Mouse (Mus musculus) hindbrain, embryonic 16.5 days (tissue): Measurements from ENCODE around the gene Ak5. TPM values are rescaled to one million over a fixed set of nuclear protein-coding genes. Genes with fewer than 3 reads are reported as not detected.

Experiments
- ATAC-seq: fragments of 200-750 bp; cut with Nextera tagmentation; 2 replicates; pipeline ENCODE4 v1.8.0; 2017; ENCODE audit warnings: moderate TSS enrichment, moderate library complexity
- H3K27ac ChIP-seq: fragments of 300-500 bp; sonication (generic); 2 replicates; pipeline ENCODE4 v1.5.1; 2014; ENCODE audit warnings: low read depth, mild to moderate bottlenecking, control low read depth, low read length, moderate library complexity
- H3K27me3 ChIP-seq: fragments of 300-500 bp; sonication (generic); replicated peaks from 2 replicates; pipeline ENCODE4 v1.6.1; 2014; ENCODE audit warnings: low read length; ENCODE audit not compliant: control insufficient read depth, insufficient read depth
- H3K36me3 ChIP-seq: fragments of 300-500 bp; sonication (generic); 2 replicates; pipeline ENCODE4 v1.6.1; 2014; ENCODE audit warnings: mild to moderate bottlenecking, low read length, moderate library complexity, mixed read lengths; ENCODE audit not compliant: control insufficient read depth, insufficient read depth
- H3K4me1 ChIP-seq: fragments of 300-500 bp; sonication (generic); 2 replicates; pipeline ENCODE4 v1.6.1; 2014; ENCODE audit warnings: low read depth, low read length; ENCODE audit not compliant: control insufficient read depth, insufficient read depth
- H3K4me2 ChIP-seq: fragments of 300-500 bp; sonication (generic); 2 replicates; pipeline ENCODE4 v1.6.1; 2014; ENCODE audit warnings: mild to moderate bottlenecking, low read length, control low read depth, moderate library complexity
- H3K4me3 ChIP-seq: fragments of 300-500 bp; sonication (generic); 2 replicates; pipeline ENCODE4 v1.5.1; 2014; ENCODE audit warnings: mild to moderate bottlenecking, low read length, control low read depth, moderate library complexity
- H3K9ac ChIP-seq: fragments of 300-500 bp; sonication (generic); 2 replicates; pipeline ENCODE4 v1.6.1; 2014; ENCODE audit warnings: low read depth, mild to moderate bottlenecking, control low read depth, low read length, moderate library complexity
- H3K9me3 ChIP-seq: fragments of 300-500 bp; sonication (generic); 2 replicates; pipeline ENCODE4 v1.6.1; 2014; ENCODE audit warnings: mild to moderate bottlenecking, low read length, moderate library complexity; ENCODE audit not compliant: control insufficient read depth
- WGBS: fragments of 180-500 bp; shearing (Covaris S2); extraction: QIAGEN DNeasy Blood & Tissue Kit; methylation state at CpG from one replicate; pipeline ENCODE4 v1.1.7; 2014; 5-methylcytosine and 5-hydroxymethylcytosine counted together
- polyA plus RNA-seq: library from polyadenylated mRNA; unstranded; fragments of >200 nt; fragmentation: Nextera tagmentation; extraction: Ambion mirVana; gene quantifications from 2 replicates; pipeline ENCODE4 v1.2.1, GENCODE M21; 2015

The Ak5 gene
- polyA plus RNA-seq, 1 experiment from 2014 or later = 20.7 TPM

DNA sequence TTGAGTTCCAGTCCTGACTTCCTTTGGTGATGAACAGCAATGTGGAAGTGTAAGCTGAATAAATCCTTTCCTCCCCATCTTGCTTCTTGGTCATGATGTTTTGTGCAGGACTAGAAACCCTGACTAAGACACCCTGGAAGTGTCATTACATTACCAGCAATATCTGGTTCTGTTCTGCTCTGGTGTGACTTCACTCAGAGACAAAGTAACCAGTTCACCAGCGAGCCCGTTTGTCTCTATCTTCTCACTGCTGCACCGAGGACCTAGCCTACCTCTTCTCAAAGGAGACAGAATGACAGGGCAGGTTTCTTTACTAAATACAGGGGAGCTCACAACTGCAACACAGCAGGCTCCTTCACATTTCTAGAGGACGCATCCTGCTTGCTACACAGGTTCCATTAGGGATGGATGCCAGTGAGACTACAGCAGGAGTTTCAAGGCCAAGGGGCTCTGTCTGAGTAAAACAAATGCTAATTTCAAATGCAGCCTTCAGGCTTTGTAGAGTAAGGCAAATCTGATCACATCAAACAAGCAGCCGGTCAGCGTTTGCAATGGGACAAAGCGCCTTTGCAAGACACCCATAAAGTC is 117.5 kb downstream of the Ak5 start:
- WGBS = 74% methylated on average over 7 of the region's 7 CpGs
- Histone ChIP-seq H3K27me3 (no peaks in the 10 kb centered on the region), H3K9me3 (no peaks in the 10 kb centered on the region), H3K4me2 (no peak overlapping the region), H3K9ac (no peak overlapping the region), H3K27ac (no peak overlapping the region), H3K36me3 (no peaks in the 10 kb centered on the region), H3K4me3 (no peak overlapping the region), H3K4me1 (no peaks in the 10 kb centered on the region)
- no peak for ATAC-seq

DNA sequence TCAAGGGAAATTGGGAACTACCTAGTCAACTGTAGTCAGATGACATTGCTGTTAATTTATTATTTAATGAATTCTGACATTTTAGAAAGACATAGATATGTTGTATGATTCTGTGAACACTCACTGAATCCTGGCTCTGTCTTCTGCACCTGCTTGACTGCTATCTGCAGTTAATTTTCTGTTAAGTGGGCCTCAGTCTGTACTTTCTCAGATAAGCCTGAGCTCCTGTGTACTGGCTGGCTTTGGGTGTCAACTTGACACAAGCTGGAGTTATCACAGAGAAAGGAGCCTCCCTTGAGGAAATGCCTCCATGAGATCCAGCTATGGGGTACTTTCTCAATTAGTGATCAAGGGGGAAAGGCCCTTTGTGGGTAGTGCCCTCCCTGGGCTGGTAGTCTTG is 118.1 kb downstream of the Ak5 start:
- H3K4me1 ChIP-seq = no peaks in the 10 kb centered on the region
- no peak for ATAC-seq
- no peaks in the 10 kb centered on the region for H3K9me3 ChIP-seq
- H3K27ac ChIP-seq = no peak overlapping the region
- no peak overlapping the region for H3K4me2 ChIP-seq
- no peaks in the 10 kb centered on the region for H3K27me3 ChIP-seq
- no peak overlapping the region for H3K9ac ChIP-seq
- H3K4me3 ChIP-seq = no peak overlapping the region
- no peaks in the 10 kb centered on the region for H3K36me3 ChIP-seq

DNA sequence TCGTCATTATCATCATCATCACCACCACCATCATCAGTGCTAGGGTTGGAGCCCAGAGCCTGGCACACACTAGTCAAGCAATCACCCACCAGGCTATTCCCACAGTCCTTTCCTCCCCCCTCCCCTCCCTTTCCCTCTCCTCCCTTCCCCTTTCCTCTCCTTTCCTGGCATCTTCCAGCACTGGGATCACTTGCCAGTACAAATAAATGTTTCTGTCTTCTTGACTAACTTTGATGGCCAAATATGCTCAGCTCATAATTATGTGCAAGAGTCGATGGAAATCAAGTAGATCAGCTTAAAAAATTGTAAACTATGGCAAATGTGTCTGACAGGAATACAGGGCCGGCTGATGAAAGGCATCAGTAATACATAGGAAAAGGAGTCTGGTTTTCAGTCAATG is 123.2 kb downstream of the Ak5 start:
- no peaks in the 10 kb centered on the region for H3K4me1 ChIP-seq
- no peak overlapping the region for H3K27ac ChIP-seq
- H3K27me3 ChIP-seq = no peaks in the 10 kb centered on the region
- H3K4me3 ChIP-seq = no peak overlapping the region
- no peak overlapping the region for H3K4me2 ChIP-seq
- no peak for ATAC-seq
- no peak overlapping the region for H3K9ac ChIP-seq
- WGBS = 90% methylated on average over 3 of the region's 3 CpGs
- H3K36me3 ChIP-seq = no peaks in the 10 kb centered on the region
- H3K9me3 ChIP-seq = no peaks in the 10 kb centered on the region

GRCm38 (mm10) chr3:152542298-152542697 is 125.9 kb downstream of the Ak5 start:
- Histone ChIP-seq H3K4me1 (no peaks in the 10 kb centered on the region), H3K4me3 (no peak overlapping the region), H3K27ac (no peak overlapping the region), H3K27me3 (no peaks in the 10 kb centered on the region), H3K9me3 (no peaks in the 10 kb centered on the region), H3K9ac (no peak overlapping the region), H3K36me3 (no peaks in the 10 kb centered on the region), H3K4me2 (no peak overlapping the region)
- WGBS = 76% methylated on average over 5 of the region's 5 CpGs
- no peak for ATAC-seq

GRCm38 (mm10) chr3:152530344-152530743 is 137.8 kb downstream of the Ak5 start:
- Histone ChIP-seq H3K9ac (no peak overlapping the region), H3K27me3 (no peaks in the 10 kb centered on the region), H3K36me3 (no peaks in the 10 kb centered on the region), H3K9me3 (no peaks in the 10 kb centered on the region), H3K4me3 (no peak overlapping the region), H3K27ac (no peak overlapping the region), H3K4me2 (no peak overlapping the region), H3K4me1 (no peaks in the 10 kb centered on the region)
- ATAC-seq = no peak
- 88% methylated on average over 5 of the region's 5 CpGs for WGBS

- Histone ChIP-seq H3K27me3 (no peaks in the 10 kb centered on the region), H3K36me3 (no peaks in the 10 kb centered on the region), H3K9me3 (no peaks in the 10 kb centered on the region), H3K4me2 (no peak overlapping the region), H3K4me3 (no peak overlapping the region), H3K27ac (no peak overlapping the region), H3K4me1 (no peaks in the 10 kb centered on the region), H3K9ac (no peak overlapping the region)
- ATAC-seq = no peak
- 79% methylated on average over 11 of the region's 11 CpGs for whole genome bisulfite sequencing
Measured at GRCm38 (mm10) chr3:152529058-152529972, 138.8 kb downstream of the Ak5 start.

DNA sequence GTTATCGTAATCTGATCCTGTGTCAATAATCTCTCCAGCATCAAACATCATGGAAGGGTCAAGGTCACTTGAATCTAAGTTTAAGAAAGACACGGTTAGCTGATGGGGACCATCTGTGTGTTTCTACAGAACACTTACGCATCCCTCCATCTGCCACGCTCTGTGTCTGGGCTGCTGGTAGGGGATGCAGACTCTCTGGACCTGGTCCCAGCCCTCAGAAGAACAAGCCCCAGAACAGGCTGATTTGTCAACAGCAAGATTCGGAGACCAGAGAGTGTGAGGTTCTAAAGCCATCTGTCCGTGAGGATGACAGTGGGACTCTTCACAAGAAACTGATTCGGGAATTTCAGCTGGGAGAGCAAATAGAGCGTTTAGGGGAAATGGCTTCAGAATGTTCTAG is 141.4 kb downstream of the Ak5 start:
- H3K9ac ChIP-seq = no peak overlapping the region
- H3K27me3 ChIP-seq = no peaks in the 10 kb centered on the region
- no peaks in the 10 kb centered on the region for H3K36me3 ChIP-seq
- no peak for ATAC-seq
- H3K27ac ChIP-seq = no peak overlapping the region
- H3K4me1 ChIP-seq = no peaks in the 10 kb centered on the region
- WGBS = 81% methylated on average over 8 of the region's 8 CpGs
- no peak overlapping the region for H3K4me2 ChIP-seq
- H3K9me3 ChIP-seq = no peaks in the 10 kb centered on the region; the same call in 1 of the 2 replicates
- H3K4me3 ChIP-seq = no peak overlapping the region

DNA sequence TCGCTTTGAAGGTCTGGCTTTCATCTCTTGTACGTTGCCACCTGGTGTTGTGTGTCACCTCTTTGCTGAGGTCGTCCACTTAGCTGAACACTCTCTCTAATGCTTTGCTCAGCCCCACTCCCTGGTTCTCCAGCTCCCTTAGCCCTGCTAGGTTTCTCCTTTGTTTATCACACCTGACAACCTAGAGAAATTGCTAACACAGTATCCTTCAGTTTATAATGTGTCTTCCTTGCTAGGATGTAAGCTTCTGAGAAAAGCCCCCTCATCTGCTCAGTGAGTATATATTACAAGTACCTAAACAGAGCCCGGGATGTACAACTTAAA is 144.9 kb downstream of the Ak5 start:
- WGBS = 76% methylated on average over 4 of the region's 4 CpGs
- no peak for ATAC-seq
- Histone ChIP-seq H3K27me3 (no peaks in the 10 kb centered on the region), H3K4me2 (no peak overlapping the region), H3K9ac (no peak overlapping the region), H3K4me3 (no peak overlapping the region), H3K4me1 (no peaks in the 10 kb centered on the region), H3K27ac (no peak overlapping the region), H3K36me3 (no peaks in the 10 kb centered on the region), H3K9me3 (no peaks in the 10 kb centered on the region; the same call in 1 of the 2 replicates)

- no peaks in the 10 kb centered on the region; the same call in 1 of the 2 replicates for H3K9me3 ChIP-seq
- H3K27me3 ChIP-seq = no peaks in the 10 kb centered on the region
- no peaks in the 10 kb centered on the region for H3K4me1 ChIP-seq
- 78% methylated on average over 6 of the region's 6 CpGs for WGBS
- ATAC-seq = no peak
- H3K36me3 ChIP-seq = no peaks in the 10 kb centered on the region
- H3K9ac ChIP-seq = no peak overlapping the region
- no peak overlapping the region for H3K27ac ChIP-seq
- no peak overlapping the region for H3K4me3 ChIP-seq
- H3K4me2 ChIP-seq = no peak overlapping the region
Measured at GRCm38 (mm10) chr3:152522634-152523314, 145.4 kb downstream of the Ak5 start.
